Mouse (Mus musculus): ENCODE measurements around the gene Gsta3. TPM values are rescaled to one million over a fixed set of nuclear protein-coding genes. Genes with fewer than 3 reads are reported as not detected.

Gene Gsta3
- total RNA-seq, 2 experiments from 2014 or later: 0.61 TPM; not detected in 1

GRCm38 (mm10) chr1:21301686-21302085, 61.3 kb downstream of the Gsta3 start:
- no peak for DNase-seq

DNA sequence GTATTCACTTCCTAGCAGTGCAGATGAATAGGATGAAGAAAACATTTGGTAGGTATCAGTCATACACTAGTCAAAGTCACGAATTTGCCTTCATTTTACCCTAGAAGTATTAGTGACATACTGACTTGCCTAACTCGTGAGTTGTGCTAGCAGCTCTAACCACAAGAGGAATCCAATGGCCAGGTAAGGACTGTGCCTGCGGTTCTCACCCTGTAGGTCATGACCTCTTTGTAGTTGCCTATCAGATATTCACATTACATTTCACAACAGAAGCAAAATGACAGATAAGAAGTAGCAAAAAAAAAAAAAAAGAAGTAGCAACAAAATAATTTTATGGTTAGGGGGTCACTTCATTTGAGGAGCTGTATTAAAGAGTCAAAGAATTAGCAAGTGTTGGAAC, 63.8 kb downstream of the Gsta3 start:
- no peak for DNase-seq

DNA sequence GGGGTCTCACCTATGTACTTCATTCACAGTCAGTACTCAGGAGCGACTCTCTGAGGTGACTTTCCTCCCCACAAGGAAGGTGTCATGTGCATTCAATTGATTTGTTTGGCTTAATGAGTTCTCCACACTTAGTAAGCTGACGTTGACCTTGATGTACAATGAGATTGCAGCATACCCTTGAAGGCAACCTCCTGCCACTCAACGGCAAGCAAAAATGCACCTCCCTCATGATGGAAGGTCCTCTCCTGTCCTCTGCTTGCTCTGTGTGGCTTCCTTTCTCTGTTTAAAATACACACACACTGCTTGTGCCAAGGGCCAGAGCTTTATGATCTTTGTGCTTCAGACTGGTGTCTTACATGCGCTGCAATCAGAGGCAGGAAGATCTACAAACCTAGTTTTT, 64.3 kb downstream of the Gsta3 start:
- DNase-seq: no peak

DNA sequence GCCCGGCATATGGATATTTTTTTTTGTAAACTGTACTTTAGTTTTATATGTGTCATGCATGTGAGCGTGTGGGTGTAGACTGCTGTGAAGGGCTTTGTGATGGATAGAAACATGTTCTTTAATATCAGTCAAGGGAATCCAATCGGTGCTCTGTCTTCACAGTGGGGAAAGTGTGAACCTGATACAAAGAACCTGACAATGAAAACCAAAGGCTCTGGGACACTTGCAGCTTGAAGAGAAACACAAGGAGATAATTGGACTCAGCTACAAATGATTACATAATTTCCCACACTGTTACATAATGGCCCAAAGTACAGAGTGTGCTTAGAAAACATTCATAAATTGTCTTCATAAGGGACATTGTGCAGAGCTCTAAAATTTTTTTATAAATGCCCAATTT, 65.1 kb downstream of the Gsta3 start:
- no peak for DNase-seq

GRCm38 (mm10) chr1:21314336-21314735, 73.9 kb downstream of the Gsta3 start:
- DNase-seq: no peak

Other genes with a start within 250 kb of the Gsta3 start
- 10 to 100 TPM; 10.6 to 19.5 TPM for gene Tram2, start 161.4 kb upstream of the Gsta3 start, total RNA-seq (2021)
- 1 to 10 TPM; 2.0 to 2.8 TPM for gene Tmem14a, start 22.0 kb upstream of the Gsta3 start, total RNA-seq (2021)
- gene Khdc1a, start 109.1 kb downstream of the Gsta3 start, total RNA-seq (2021): not detected
- gene Khdc1c, start 127.7 kb downstream of the Gsta3 start, total RNA-seq (2021): not detected
- gene Khdc1b, start 143.0 kb downstream of the Gsta3 start, total RNA-seq (2021): not detected